Mouse (Mus musculus) MEL (cell line): Measurements from ENCODE around the gene Wdr5. TPM values are rescaled to one million over a fixed set of nuclear protein-coding genes. Genes with fewer than 3 reads are reported as not detected.

ENCODE experiments used
- DNase-seq: peaks from one replicate; pipeline ENCODE4 v3.0.0; 2011; ENCODE audit warnings: low read depth, low spot score
- H3K27ac ChIP-seq: 2 replicates; pipeline ENCODE4 v1.5.1; 2012; ENCODE audit warnings: low read depth, mild to moderate bottlenecking, control low read depth, low read length, moderate library complexity; ENCODE audit not compliant: control insufficient read depth
- H3K27me3 ChIP-seq, 2 experiments: fragments of 150-350 bp in 1 of 2; sonication (generic) in 1 of 2; 2 replicates each; pipeline ENCODE4 v1.6.1; 2012; ENCODE audit warnings: low read length in 2 of 2, mild to moderate bottlenecking in 2 of 2, improper control_type of control experiment in 1 of 2, moderate library complexity in 1 of 2; ENCODE audit not compliant: insufficient read depth in 2 of 2, control insufficient read depth in 1 of 2
- H3K36me3 ChIP-seq, 2 experiments: 2 replicates each; pipeline ENCODE4 v1.6.1; 2012 to 2014; ENCODE audit warnings: low read length in 2 of 2, improper control_type of control experiment in 1 of 2, inconsistent platforms in 1 of 2, mild to moderate bottlenecking in 1 of 2; ENCODE audit not compliant: insufficient read depth in 2 of 2, control insufficient read depth in 1 of 2
- H3K4me1 ChIP-seq, 2 experiments: fragments of 150-350 bp in 1 of 2; sonication (generic) in 1 of 2; 2 replicates each; pipeline ENCODE4 v1.6.1; 2012; ENCODE audit warnings: low read length in 2 of 2, improper control_type of control experiment in 1 of 2, mild to moderate bottlenecking in 1 of 2; ENCODE audit not compliant: insufficient read depth in 2 of 2, control insufficient read depth in 1 of 2
- H3K4me3 ChIP-seq, 2 experiments: fragments of 150-350 bp in 1 of 2; sonication (generic) in 1 of 2; 2 replicates each; pipeline ENCODE4 v1.5.1; 2012; ENCODE audit warnings: low read depth in 2 of 2, low read length in 2 of 2, mild to moderate bottlenecking in 2 of 2, moderate library complexity in 2 of 2, control low read depth in 1 of 2, improper control_type of control experiment in 1 of 2; ENCODE audit not compliant: control insufficient read depth in 1 of 2, insufficient read depth in 1 of 2
- H3K79me2 ChIP-seq: 2 replicates; pipeline ENCODE4 v1.6.1; 2012; ENCODE audit warnings: mild to moderate bottlenecking, low read length, moderate library complexity; ENCODE audit not compliant: control insufficient read depth, poor library complexity, insufficient read depth
- H3K9ac ChIP-seq: 2 replicates; pipeline ENCODE4 v1.6.1; 2012; ENCODE audit warnings: low read depth, mild to moderate bottlenecking, control low read depth, low read length, moderate library complexity; ENCODE audit not compliant: control insufficient read depth, poor library complexity, severe bottlenecking
- H3K9me3 ChIP-seq: fragments of 150-350 bp; sonication (generic); replicated peaks from 2 replicates; pipeline ENCODE4 v1.6.1; 2012; ENCODE audit warnings: mild to moderate bottlenecking, low read length, improper control_type of control experiment, moderate library complexity; ENCODE audit not compliant: insufficient read depth
- CHD1 ChIP-seq: IDR thresholded peaks from 2 replicates; pipeline ENCODE4 v1.6.1; 2012; ENCODE audit warnings: low read depth, mild to moderate bottlenecking, inconsistent platforms, low read length, improper control_type of control experiment
- CTCF ChIP-seq, 3 experiments: IDR thresholded peaks in 2 of 3; conservative IDR thresholded peaks in 1 of 3; 2 replicates each; pipeline ENCODE4 v1.5.1; 2011 to 2012; ENCODE audit warnings: low read length in 3 of 3, low read depth in 2 of 3, mild to moderate bottlenecking in 2 of 3, improper control_type of control experiment in 1 of 3, inconsistent platforms in 1 of 3, mixed read lengths in 1 of 3, moderate library complexity in 1 of 3; ENCODE audit not compliant: control insufficient read depth in 1 of 3, insufficient read depth in 1 of 3, poor library complexity in 1 of 3, severe bottlenecking in 1 of 3
- GATA1 ChIP-seq: IDR thresholded peaks from 2 replicates; pipeline ENCODE4 v1.6.1; 2011; ENCODE audit warnings: low read depth, low read length, improper control_type of control experiment
- JUND ChIP-seq: IDR thresholded peaks from 2 replicates; pipeline ENCODE4 v1.6.1; 2011; ENCODE audit warnings: low read depth, mild to moderate bottlenecking, improper control_type of control experiment, low read length
- MEF2A ChIP-seq: IDR thresholded peaks from 2 replicates; pipeline ENCODE4 v1.6.1; 2014; ENCODE audit warnings: low read depth, mild to moderate bottlenecking, inconsistent platforms, low read length, improper control_type of control experiment; ENCODE audit not compliant: poor library complexity, insufficient replicate concordance, severe bottlenecking; ENCODE audit errors: extremely low read depth
- MXI1 ChIP-seq: IDR thresholded peaks from 2 replicates; pipeline ENCODE4 v1.6.1; 2011; ENCODE audit warnings: mild to moderate bottlenecking, low read depth, low read length, improper control_type of control experiment
- MYB ChIP-seq: IDR thresholded peaks from 2 replicates; pipeline ENCODE4 v1.6.1; 2011; ENCODE audit warnings: mild to moderate bottlenecking, low read depth, low read length, improper control_type of control experiment
- NRF1 ChIP-seq: IDR thresholded peaks from 2 replicates; pipeline ENCODE4 v1.6.1; 2014; ENCODE audit warnings: low read depth, mild to moderate bottlenecking, inconsistent platforms, low read length, improper control_type of control experiment, moderate library complexity; ENCODE audit not compliant: poor library complexity, insufficient read depth, severe bottlenecking
- RAD21 ChIP-seq: IDR thresholded peaks from 2 replicates; pipeline ENCODE4 v1.6.1; 2011; ENCODE audit warnings: mild to moderate bottlenecking, low read depth, low read length, improper control_type of control experiment
- USF1 ChIP-seq: IDR thresholded peaks from 2 replicates; pipeline ENCODE4 v1.6.1; 2014; ENCODE audit warnings: low read depth, mild to moderate bottlenecking, inconsistent platforms, low read length, improper control_type of control experiment, moderate library complexity
- USF2 ChIP-seq, 2 experiments: IDR thresholded peaks; 2 replicates each; pipeline ENCODE4 v1.6.1; 2011 to 2012; ENCODE audit warnings: improper control_type of control experiment in 2 of 2, low read length in 2 of 2, borderline replicate concordance in 1 of 2, inconsistent platforms in 1 of 2, low read depth in 1 of 2, mild to moderate bottlenecking in 1 of 2; ENCODE audit not compliant: insufficient read depth in 1 of 2
- ZKSCAN1 ChIP-seq: IDR thresholded peaks from 2 replicates; pipeline ENCODE4 v1.6.1; 2012; ENCODE audit warnings: low read depth, mild to moderate bottlenecking, inconsistent platforms, low read length, improper control_type of control experiment, moderate library complexity
- ZNF384 ChIP-seq: IDR thresholded peaks from 2 replicates; pipeline ENCODE4 v1.6.1; 2012; ENCODE audit warnings: low read depth, mild to moderate bottlenecking, inconsistent platforms, low read length, improper control_type of control experiment
- polyA plus RNA-seq, 2 experiments: library from polyadenylated mRNA; stranded (reverse) in 1 of 2; unstranded in 1 of 2; fragments of >175 nt in 1 of 2; fragments of >200 nt in 1 of 2; gene quantifications; 2 replicates each; pipeline versions ENCODE4 v1.2.1 to v1.2.4; 2012; ENCODE audit warnings: low replicate concordance in 2 of 2, low read depth in 1 of 2; ENCODE audit not compliant: insufficient read length in 2 of 2, insufficient read depth in 1 of 2, missing spikeins in 1 of 2
- total RNA-seq: library from RNA; depleted of rRNA; stranded (reverse); fragments of 300-350 nt; gene quantifications from 2 replicates; pipeline ENCODE4 v1.2.3, GENCODE M21; 2012

The Wdr5 gene
- total and polyA plus RNA-seq, 3 experiments = 78.3 to 96.9 TPM; not detected in 1

DNA sequence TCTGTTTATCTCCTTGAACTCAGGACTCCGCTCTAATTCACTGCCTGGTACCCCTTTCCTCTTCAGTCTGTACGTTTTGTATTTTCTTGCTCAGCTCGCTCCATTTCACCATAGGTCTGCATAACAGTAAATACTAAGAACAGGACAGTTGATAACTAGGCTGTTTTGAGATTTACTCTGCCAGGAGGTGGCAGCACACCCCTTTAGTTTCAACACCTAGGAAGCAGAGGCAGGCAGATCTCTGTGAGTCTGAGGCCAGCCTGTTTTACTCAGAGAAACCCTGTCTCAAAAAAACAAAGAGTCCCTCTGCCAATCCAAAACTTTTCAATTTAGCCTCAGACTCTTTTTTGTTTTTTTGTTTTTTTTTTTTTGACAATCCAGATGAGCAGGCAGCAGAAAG, 21.0 kb upstream of the Wdr5 start:
- no peaks in the 10 kb centered on the region for H3K27me3 ChIP-seq
- H3K4me1 ChIP-seq = peaks cover 7 to 13% of the 10 kb centered on the region in 2 experiments
- H3K9ac ChIP-seq = no peak overlapping the region
- H3K4me3 ChIP-seq = no peak overlapping the region
- peaks cover 0 to 2% of the 10 kb centered on the region in 2 experiments; a peak in 1 of 4 replicates for H3K36me3 ChIP-seq
- H3K79me2 ChIP-seq = no peaks in the 10 kb centered on the region
- DNase-seq = no peak
- no peaks in the 10 kb centered on the region for H3K9me3 ChIP-seq
- TF ChIP-seq GATA1 (no peak), USF1 (no peak), MXI1 (no peak), CTCF (IDR thresholded peaks at IDR 0.05 in 2 of 3, conservative IDR thresholded peaks at IDR 0.05 in 1 of 3; ENCODE audit: control insufficient read depth in 1 of 3, insufficient read depth in 1 of 3, low read depth in 2 of 3, low read length in 3 of 3, poor library complexity in 1 of 3, severe bottlenecking in 1 of 3) (peak in 2 of 3 experiments; percentile 10 to 23; a peak in 2 of 6 replicates), RAD21 (peak; percentile 16; the same call in 1 of the 2 replicates), NRF1 (no peak), ZNF384 (no peak)
- no peak overlapping the region for H3K27ac ChIP-seq

DNA sequence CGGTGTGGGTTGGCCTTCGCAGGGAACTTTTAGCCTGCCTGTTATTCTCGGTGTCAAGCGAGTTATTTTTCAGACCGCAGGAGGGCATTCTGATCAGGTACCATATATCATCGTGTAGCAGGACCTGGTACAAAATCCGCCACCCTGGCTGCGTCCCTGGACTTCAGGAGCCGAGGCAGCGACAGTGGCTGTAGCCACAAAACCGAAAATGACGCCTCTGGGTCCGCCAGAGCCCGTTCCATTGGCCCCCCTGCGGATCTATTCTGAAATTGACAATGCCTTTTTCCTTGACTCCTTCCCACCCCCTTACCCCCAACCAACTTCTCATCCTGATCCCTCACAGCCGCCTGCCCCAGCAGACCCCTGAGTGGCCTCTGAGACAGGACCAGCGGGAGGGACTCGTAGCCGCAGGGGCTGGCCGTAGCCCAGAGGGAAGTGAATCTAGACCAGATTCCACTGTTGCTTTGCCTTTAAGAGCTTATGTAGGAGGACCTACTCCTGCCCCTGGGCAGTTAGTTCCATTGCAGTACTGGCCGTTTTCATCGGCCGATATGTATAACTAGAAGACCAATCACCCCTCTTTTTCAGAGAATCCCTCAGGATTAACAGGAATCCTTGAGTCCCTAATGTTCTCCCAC, 18.4 kb upstream of the Wdr5 start:
- Histone ChIP-seq H3K79me2 (no peaks in the 10 kb centered on the region), H3K27me3 (no peaks in the 10 kb centered on the region), H3K9me3 (no peaks in the 10 kb centered on the region), H3K9ac (no peak overlapping the region), H3K4me1 (no peaks in the 10 kb centered on the region), H3K36me3 (no peaks in the 10 kb centered on the region), H3K4me3 (no peak overlapping the region), H3K27ac (no peak overlapping the region)
- TF ChIP-seq RAD21 = no peak
- TF ChIP-seq CHD1 = no peak
- no peak for TF ChIP-seq MEF2A
- TF ChIP-seq ZNF384 = no peak
- TF ChIP-seq ZKSCAN1 = no peak
- no peak for TF ChIP-seq MYB
- no peak for TF ChIP-seq USF2 (IDR thresholded peaks at IDR 0.05; ENCODE audit: borderline replicate concordance in 1 of 2, insufficient read depth in 1 of 2, low read depth in 1 of 2, low read length in 2 of 2)
- no peak for TF ChIP-seq CTCF (IDR thresholded peaks at IDR 0.05 in 2 of 3, conservative IDR thresholded peaks at IDR 0.05 in 1 of 3; ENCODE audit: control insufficient read depth in 1 of 3, insufficient read depth in 1 of 3, low read depth in 2 of 3, low read length in 3 of 3, poor library complexity in 1 of 3, severe bottlenecking in 1 of 3)
- no peak for TF ChIP-seq JUND
- DNase-seq = no peak
